Mouse (Mus musculus): ENCODE results near the gene Begain.

DNA sequence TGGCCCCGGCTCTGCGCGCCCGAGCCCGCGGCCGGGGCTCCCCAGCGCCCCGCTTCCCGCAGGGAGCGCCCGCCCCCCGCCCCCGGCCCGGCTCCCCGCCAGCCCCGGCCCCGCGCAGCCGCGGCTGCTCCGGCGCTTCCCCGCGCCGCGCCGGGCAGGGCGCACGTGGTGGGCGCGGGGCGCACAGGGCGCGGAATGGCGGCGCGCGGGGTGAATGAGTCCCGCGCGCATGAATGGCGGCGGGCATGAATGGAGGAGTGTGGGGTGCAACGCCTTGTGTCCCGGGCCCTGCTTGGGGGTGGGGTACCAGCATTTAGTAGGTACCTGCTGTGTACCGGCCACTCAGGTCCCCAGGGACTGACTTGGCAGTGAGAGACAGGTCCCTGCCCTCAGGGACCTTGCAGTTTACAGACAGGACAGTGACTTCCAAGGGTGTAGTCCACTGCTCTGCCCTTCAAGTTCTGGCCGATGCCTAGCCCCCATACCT is at the start of gene Begain:
- TF ChIP-seq ZNF384 (IDR thresholded peaks at IDR 0.05; ENCODE audit: low read depth, low read length) (no peak), CHD2 (IDR thresholded peaks at IDR 0.05; ENCODE audit: low read depth, low read length) (no peak), HCFC1 (IDR thresholded peaks at IDR 0.05; ENCODE audit: borderline replicate concordance, insufficient read depth, low read length) (no peak), MAFK (IDR thresholded peaks at IDR 0.05; ENCODE audit: insufficient read depth, low read depth, low read length) (no peak)
